In genomic region chr4:73489199-73489598, GRCm38 (mm10) we compare ENCODE assay signal across 15 mouse cellular contexts.
DNase-seq lines count a peak whose midpoint lies in the region; ATAC-seq and TF ChIP-seq lines count a peak whose summit lies in the region.
"Had no signal": no experiment of that assay in that cellular context is flagged by ENCODE, and none has a peak within 500 bp of the region (broad histone marks: within the 10 kb centered on the region; RNA-seq: fewer than 3 reads in every experiment).

No protein-coding gene starts in this region.

- H3K36me3 ChIP-seq in kidney, postnatal 0 days (ENCODE audit: insufficient read depth, low read length) = no peaks in the 10 kb centered on the region
- no peaks in the 10 kb centered on the region for H3K36me3 ChIP-seq in midbrain, embryonic 15.5 days (replicated peaks)
- H3K36me3 ChIP-seq: limb, embryonic 12.5 days had no signal

- no peak overlapping the region for H3K9ac ChIP-seq in kidney, postnatal 0 days (ENCODE audit: low read depth, low read length)
- H3K9ac ChIP-seq in midbrain, embryonic 15.5 days = no peak overlapping the region
- H3K9ac ChIP-seq: limb, embryonic 12.5 days; liver, postnatal 0 days had no signal

- no peak for TF ChIP-seq CTCF in kidney, postnatal 0 days (IDR thresholded peaks at IDR 0.05; ENCODE audit: low read depth)

- no peaks in the 10 kb centered on the region for H3K9me3 ChIP-seq in kidney, postnatal 0 days (replicated peaks; ENCODE audit: low read length)
- H3K9me3 ChIP-seq in midbrain, embryonic 15.5 days = no peaks in the 10 kb centered on the region
- H3K9me3 ChIP-seq: limb, embryonic 12.5 days had no signal

- no peak overlapping the region for H3K4me2 ChIP-seq in kidney, postnatal 0 days (ENCODE audit: low read length)
- H3K4me2 ChIP-seq in midbrain, embryonic 15.5 days = no peak overlapping the region
- H3K4me2 ChIP-seq: limb, embryonic 12.5 days had no signal

- 11% methylated on average over 2 of the region's 2 CpGs for WGBS in kidney, postnatal 0 days
- 64% methylated on average over 2 of the region's 2 CpGs for WGBS in midbrain, embryonic 15.5 days

- H3K27me3 ChIP-seq in kidney, postnatal 0 days (ENCODE audit: insufficient read depth, low read length) = no peaks in the 10 kb centered on the region
- H3K27me3 ChIP-seq in midbrain, embryonic 15.5 days (replicated peaks) = no peaks in the 10 kb centered on the region
- H3K27me3 ChIP-seq: limb, embryonic 12.5 days had no signal

- H3K4me1 ChIP-seq in kidney, postnatal 0 days (replicated peaks; ENCODE audit: insufficient read depth, low read length) = no peaks in the 10 kb centered on the region
- H3K4me1 ChIP-seq in midbrain, embryonic 15.5 days = no peaks in the 10 kb centered on the region; the same call in 1 of the 2 replicates

- ATAC-seq in kidney, postnatal 0 days (replicated peaks; ENCODE audit: low FRiP score, low read depth) = peak; percentile 71; the same call in 1 of the 2 replicates
- peak; percentile 74 for ATAC-seq in midbrain, embryonic 15.5 days (replicated peaks)
- ATAC-seq: liver, postnatal 0 days had no signal

- no peak overlapping the region for H3K27ac ChIP-seq in kidney, postnatal 0 days
- H3K27ac ChIP-seq in midbrain, embryonic 15.5 days = no peak overlapping the region
- H3K27ac ChIP-seq: limb, embryonic 12.5 days; macrophage had no signal

- H3K4me3 ChIP-seq in kidney, postnatal 0 days (replicated peaks; ENCODE audit: low read depth, low read length) = no peak overlapping the region
- no peak overlapping the region for H3K4me3 ChIP-seq in midbrain, embryonic 15.5 days
- H3K4me3 ChIP-seq: limb, embryonic 12.5 days; myocyte had no signal

- DNase-seq in kidney, postnatal 0 days (ENCODE audit: low spot score) = peak; percentile 49
- no peak for DNase-seq in kidney, adult 11 months
- peak; percentile 19 for DNase-seq in embryo, embryonic 11.5 days (ENCODE audit: low read depth, low spot score)
- DNase-seq in forelimb bud, embryonic 11.5 days (ENCODE audit: low read depth, low spot score) = peak; percentile 8
- DNase-seq in right cerebral cortex, postnatal 25 days = no peak
- DNase-seq in left cerebral cortex, postnatal 14 days (ENCODE audit: low spot score in 2 of 2) = no peak
- DNase-seq: cerebellum, adult 11-12 months; gastrocnemius, postnatal 10 days; kidney, adult 9 months; liver, postnatal 0 days; thymus, postnatal 36 days had no signal

- intact Hi-C loops in left cerebral cortex, postnatal 14 days (cut with DNase I) = no loop called here

Comparison
In these comparisons a context has a peak if more than half of its experiments do, and no peak if none do; other contexts are left out.
1. DNase-seq: peak in kidney, postnatal 0 days (single experiment), embryo, embryonic 11.5 days (single experiment) and forelimb bud, embryonic 11.5 days (single experiment); none in kidney, adult 11 months (single experiment), right cerebral cortex, postnatal 25 days (single experiment) and left cerebral cortex, postnatal 14 days (0 of 2).